Mouse (Mus musculus) urinary bladder, postnatal 4 days (tissue): ENCODE measurements around the gene Cdk6.
A peak's percentile ranks its signal among the peaks of the same experiment; 100 is the strongest.
"Not testable (repeated sequence)": the region's sequence is repeated elsewhere in the genome, so short reads cannot be mapped to it uniquely, and the experiment has no call there.

Source experiments
- DNase-seq, 2 experiments: peaks; one replicate each; pipeline ENCODE4 v3.0.0; 2021 to 2022; ENCODE audit warnings: low spot score in 2 of 2

Gene Cdk6

DNA sequence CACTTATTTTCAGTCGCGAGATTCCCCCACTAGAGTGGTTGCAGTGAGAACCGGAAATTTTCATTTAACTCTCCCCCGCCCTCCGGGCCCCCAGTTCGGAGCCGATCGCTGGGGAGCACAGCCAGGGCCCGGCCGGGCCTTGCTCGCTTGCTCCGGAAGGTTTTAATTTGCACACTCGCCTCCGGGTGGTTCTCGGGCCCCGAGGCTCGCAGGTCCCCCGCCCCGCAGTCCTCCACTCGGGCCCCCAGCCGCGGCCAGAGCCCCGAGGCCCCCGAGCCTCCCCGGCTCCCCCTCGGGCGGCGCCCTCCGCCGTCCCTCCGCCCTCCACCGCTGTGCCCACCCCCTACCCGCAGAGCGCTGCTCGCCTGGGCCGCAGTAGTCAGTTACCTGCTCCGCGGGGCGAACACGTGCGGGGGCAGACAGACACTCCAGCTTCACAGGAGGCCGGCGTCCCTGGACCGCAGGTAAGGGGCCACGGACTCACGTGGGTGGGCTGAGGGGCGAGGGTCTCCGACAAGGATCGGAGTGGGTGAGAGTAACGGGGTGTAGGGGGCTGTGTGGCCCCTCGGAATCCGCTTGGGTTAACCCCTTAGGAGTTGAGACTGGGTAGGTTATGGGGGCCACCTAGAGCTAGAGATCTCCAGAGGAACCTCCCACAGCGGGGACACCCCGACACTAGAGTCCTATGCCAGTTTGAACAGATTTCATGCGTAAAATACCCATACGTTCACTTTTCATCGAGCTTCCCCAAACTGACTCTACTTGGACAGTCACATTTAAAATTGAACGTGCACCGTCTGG lies at the start of gene Cdk6:
Cdk6 (plus strand) TSS at position 375 of the 801 bp plus-strand sequence.
- DNase-seq = peak; percentile 54 to 63

- no peak for DNase-seq
Observed at GRCm38 (mm10) chr5:3293666-3294065, 47.6 kb upstream of the Cdk6 start.

DNA sequence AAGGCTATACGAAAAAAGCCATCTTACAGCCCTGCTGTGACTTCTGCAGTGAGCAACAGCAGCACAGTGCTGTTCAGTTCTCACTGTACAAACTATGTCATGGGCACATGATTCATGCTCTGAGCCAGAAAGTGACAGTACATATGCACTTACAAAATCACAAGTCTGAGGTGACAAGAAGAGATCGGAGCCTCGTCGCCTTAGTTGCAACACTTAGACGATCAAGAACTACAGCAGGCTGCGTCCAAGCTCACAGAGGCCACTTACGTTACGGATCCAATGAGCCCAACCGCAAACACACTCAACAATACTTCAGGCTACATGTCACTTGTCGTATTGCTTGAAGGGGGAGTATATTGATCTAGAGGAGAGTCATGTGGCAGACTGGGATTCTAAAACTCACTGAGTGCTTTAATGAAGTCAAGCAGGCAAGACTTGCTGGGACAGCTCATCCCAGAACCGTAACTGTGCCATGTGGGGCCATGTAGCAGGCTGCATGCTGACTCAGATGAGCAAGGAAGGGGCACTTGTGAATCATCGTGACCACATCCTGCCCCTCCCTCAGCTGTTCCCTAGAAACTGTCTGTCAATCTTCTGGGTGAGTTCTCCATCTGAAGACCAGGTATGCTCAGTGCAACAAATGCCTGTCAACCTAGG lies 40.4 kb upstream of the Cdk6 start:
- DNase-seq = no peak

DNA sequence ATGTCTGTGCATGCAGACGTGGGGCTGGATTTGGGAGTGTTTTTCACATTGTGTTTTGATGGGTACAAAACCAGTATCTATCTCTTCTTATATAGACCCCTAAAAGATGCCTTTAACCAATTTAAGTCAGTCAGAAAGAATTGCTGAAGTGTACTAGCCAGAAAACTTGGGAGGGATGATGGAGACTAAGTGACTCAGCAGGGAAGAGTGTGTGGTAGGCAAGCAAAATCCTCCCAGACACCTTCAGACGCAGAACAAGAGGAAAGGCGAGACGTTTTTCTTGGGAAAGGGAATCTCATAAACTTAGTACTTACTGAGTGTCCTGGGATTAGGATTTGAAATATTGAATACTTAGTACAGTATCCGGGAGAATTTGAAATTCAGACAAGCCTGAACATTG lies 39.8 kb upstream of the Cdk6 start:
- no peak for DNase-seq

GRCm38 (mm10) chr5:3303876-3304275 lies 37.4 kb upstream of the Cdk6 start:
- no peak for DNase-seq

- no peak for DNase-seq
Observed at GRCm38 (mm10) chr5:3306146-3306545, 35.1 kb upstream of the Cdk6 start.

- DNase-seq = no peak
Observed at GRCm38 (mm10) chr5:3309122-3309521, 32.2 kb upstream of the Cdk6 start.

DNA sequence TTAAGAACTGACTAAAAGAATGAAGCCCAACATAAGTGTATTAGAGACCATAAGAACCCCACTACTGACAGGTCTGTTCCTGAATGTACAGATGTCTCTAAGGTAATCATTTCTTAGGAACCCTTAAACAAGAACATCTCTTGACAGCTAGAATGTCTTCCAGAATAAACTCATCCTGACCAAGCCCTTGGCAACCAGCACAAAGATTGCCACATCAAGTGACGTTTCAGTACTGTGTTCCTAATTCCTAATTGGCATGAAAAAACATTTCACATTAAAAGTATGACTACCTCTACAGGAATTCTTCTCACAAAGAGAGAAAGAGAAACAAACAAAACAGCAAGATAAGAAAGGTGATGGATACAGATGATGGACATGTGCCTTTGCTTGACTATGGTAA lies 31.7 kb upstream of the Cdk6 start:
- DNase-seq = no peak

DNA sequence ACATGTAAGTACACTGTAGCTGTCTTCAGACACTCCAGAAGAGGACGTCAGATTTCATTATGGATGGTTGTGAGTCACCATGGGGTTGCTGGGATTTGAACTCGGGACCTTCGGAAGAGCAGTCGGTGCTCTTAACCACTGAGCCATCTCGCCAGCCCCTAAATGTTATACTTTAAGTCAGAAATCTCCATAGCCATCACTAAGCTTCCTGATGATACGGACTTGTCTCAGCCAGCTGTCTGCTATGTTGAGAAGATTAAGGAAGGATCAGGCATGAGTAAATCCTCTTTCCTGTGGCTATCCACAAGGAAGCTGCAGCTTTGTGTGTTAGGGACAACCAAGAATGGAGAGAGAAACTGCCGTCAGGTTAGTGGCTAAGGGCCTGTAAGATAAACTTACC lies 30.1 kb upstream of the Cdk6 start:
- not testable (repeated sequence) for DNase-seq

- DNase-seq = not testable (repeated sequence)
Observed at GRCm38 (mm10) chr5:3317724-3318123, 23.6 kb upstream of the Cdk6 start.

DNA sequence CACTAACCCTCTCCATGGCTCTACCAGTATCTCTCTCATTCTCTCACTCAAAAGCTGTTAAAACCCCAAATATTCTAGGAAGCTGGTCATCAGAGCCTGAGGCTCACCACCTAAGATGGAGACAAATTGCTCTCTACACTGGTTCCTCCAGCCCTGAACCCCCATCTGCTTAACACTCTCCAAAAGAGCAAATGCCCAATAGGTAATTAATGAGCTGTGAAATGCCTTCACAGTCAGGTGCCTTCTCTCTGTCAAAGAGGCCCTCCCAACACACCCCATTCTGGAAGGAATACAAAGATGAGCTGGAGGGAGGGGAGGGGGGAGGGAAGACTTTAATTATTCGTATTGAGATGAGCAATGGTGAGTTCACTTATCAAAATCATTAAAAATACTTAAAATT lies 21.1 kb upstream of the Cdk6 start:
- DNase-seq = no peak

DNA sequence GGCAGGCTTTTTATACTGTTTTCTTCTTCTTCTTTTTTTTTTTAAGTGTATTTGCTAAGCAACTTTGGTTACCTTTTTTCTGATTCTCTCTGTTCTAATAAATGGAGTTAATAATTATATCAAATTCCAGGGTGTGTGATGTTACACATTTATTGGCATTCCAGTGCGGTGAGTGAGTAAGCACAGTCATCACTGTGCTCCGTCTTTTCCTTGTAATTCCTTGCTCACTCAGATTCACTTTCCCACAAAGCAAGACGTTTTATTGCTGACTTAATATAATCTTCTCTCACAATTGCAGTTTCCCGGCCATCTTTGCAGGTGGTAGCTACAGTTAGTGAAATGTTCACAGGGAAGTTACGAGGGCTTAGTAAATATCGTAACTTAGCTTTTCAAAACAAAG lies 19.2 kb upstream of the Cdk6 start:
- DNase-seq = no peak

DNA sequence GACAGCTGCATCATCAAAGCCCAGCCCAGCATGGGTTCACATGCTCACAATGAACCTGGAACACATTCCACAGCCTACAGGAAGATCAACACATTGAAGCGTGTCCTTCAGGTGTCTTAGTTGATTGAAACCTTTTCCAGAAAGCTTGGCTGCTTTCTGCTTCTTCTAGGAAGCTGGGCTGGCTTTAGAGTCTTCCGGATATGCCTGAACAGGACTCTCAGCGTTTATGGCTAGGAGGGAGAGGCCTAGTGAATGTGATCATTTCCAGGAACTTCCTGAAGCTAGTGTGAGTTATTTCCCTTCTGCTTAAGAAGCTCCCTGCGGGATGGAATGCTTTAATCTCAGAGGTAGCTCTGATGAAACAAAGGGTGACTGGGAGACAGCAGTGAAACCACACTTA lies 17.2 kb upstream of the Cdk6 start:
- DNase-seq = no peak

DNA sequence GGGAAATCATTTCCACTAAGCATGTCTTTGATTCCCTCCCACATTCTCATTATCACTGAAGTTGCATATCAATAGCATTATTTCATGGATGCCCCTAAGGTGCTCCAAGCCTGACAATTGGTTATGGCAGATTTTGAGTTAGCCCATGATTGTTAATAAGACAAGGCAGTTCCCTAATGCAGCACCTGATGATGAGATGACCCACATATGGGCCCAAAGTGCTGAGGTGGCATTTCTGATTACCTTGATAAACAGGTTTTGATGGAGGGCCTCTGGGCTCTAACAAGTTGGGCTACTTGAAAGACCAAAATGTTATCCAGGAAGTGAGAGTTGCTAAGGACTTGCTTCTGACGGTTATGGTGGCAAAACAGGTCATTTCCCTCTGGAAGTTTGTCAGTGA lies 11.9 kb upstream of the Cdk6 start:
- DNase-seq = no peak

DNA sequence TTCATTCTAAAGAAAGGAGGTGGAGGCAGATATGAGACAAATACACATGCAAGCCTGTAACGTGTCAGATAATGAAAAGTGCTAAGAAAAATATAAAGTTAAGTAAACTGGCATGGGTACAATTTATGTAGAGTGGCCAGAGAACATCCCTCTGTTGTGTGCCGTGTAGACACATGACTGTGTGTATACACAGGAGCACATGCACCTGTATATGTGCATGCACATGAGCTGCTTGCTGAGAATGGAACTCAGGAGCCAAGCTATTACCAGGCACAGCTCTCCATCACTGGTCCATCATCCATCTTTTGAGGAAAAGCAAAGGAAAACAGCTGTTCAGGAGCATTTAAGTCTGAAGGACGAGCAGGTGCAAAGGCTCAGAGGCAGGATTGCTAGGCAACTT lies 10.4 kb upstream of the Cdk6 start:
- no peak for DNase-seq

DNA sequence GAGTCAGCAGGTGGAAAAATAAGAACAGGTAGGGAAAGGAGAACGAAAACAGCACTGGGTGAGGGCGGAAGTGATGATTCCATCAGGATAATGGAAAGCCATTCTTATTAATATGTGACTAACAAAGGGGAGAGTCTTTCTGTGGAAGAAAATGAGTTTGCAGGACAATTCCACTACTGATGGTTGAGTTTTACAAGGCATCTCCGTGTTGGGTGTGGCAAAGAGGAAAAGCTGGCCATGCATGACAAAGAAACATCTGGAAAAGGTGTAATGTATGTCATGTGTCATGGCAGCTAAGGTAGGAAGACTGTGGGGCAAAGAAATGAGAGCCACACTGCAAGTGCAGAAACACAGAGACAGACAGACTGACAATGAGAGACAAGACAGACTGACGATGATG lies 8.3 kb upstream of the Cdk6 start:
- DNase-seq = not testable (repeated sequence)

DNA sequence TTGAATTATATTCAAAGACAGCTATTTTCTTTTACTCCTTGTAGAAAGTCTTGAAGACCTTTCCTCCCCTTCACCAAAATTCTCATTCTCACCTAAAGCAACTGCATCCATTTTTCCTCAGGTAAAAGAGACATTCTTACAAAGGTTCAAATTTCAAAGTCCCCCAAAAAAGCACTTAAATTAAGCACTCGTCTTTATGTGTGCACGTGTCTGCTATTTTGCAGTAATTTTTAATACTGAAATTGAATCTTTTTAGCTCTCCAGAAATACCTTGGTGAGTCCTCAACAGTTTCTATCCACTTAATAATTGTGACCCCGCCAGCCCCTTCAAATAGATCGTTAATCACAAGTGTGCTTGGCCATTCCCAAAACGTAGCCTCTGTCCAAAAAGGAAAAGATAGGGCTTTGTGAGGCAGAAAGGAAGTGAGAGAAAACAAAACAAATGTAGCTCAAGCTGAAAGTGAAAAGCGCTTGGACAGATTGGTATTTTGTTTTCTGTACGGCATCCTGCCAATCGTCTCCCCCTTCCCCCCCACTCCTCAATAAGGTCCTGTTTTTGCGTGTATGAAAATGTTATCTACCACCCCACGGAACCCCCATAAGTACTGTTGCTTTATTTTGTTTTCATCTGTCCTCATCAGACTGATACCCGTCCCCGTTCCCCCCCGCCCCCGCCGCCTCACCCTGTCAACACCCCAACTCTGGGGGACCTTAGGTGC lies 786 bp upstream of the Cdk6 start:
- DNase-seq = not testable (repeated sequence)

- DNase-seq = peak; percentile 39 to 62
Observed at GRCm38 (mm10) chr5:3341931-3342770, 866 bp downstream of the Cdk6 start.

DNA sequence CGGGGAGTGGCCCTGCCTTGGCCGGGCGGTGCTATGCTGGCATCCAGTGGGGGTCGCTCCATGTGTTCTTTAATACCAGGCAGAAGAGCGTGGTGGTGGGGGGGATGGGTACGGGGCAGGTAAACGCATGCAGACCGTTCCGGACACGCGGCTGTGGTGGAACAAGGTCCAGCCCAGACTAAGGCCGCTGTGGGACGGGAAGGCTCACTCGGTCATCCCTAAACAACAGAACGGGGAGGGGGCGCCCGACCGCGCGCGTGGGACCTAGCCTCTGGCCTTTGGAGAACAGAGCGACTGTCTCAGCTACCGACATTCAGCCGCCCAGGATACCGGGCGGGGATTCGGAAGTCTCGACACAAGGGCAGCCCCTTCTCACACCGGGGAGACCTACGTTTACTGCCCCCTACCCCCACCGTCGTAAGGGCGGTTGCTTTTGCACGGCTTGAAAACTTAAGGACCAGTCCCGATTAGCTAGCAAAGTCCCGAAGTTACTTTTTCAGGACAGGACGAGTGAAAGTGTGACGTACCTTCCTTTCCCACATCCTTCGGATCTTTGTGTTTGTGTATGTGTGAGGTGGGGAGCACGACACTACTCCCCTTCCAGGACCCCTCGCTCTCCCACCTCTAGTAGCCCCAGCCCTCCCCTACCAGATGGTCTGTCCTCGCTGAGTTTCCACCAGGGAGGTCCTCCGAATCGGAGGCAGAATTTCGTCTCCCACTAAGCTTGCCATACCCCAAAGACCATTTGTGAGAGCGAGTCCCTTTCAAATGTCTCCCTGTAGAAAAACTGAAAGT lies 1.7 kb downstream of the Cdk6 start:
- DNase-seq = peak; percentile 47 to 60

DNA sequence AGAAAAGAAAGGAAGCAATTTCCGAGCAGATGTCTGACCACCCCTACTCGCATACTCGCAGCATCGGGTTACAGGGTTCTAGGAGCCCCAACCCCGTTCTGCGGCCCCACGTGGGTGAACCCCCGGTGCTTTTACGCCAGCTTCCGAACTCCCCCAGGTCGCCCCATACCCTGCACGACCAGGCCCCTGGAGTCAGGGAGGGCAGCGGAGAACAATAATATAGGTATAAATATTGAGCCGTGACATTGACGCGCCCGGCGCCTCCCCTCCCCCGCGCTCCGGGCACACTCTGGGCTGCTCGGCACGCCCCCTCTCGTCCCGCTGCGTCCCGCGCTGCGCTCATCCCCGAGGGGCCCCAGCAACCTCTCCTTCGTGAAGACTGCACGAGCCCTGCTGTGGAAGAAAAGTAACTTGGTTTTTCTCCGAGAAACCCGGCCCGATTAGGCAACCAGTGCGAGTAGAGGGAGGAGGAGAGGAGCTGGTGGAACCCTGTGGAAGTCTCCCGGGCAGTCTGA lies 2.3 kb downstream of the Cdk6 start:
- DNase-seq = peak; percentile 65 to 67
